Mouse (Mus musculus) thymus, adult 2 months (tissue): ENCODE results near the gene Tmem129.

Experiments
- CTCF ChIP-seq: fragments of 200-500 bp; IDR thresholded peaks from 2 replicates; pipeline ENCODE4 v1.5.1; 2012; ENCODE audit warnings: mild to moderate bottlenecking, control low read depth, low read length, moderate library complexity, borderline replicate concordance; ENCODE audit not compliant: control insufficient read depth, poor library complexity, insufficient read depth; ENCODE audit errors: extremely low read depth
- POLR2A ChIP-seq: fragments of 200-500 bp; IDR thresholded peaks from 2 replicates; pipeline ENCODE4 v1.6.1; 2012; ENCODE audit warnings: mild to moderate bottlenecking, low read length, control low read depth, moderate library complexity; ENCODE audit not compliant: control insufficient read depth, poor library complexity, insufficient read depth; ENCODE audit errors: extremely low read depth

DNA sequence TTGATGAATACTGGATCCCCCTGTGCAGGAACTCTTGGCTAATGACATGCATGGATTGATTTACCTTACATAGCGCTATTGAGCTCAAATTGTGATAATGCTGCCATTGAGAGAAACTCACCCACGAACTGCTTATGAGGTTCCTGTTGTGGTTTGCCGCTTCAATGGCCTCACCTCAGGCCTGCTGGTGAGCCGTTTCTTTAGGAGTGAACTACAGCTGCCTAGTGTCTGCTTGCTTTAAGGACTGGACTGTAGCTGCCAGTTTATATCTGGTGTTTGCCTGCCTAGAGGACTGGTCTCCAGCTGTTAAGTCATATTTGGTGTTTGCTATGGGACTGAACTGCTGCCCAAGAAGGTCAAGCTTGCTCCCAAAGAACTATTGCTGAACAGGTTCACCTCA, 24.7 kb upstream of the Tmem129 start:
- TF ChIP-seq POLR2A (no peak), CTCF (no peak)
